ENCODE assay signal across 16 mouse cellular contexts in genomic region chr7:134809241-134809975, GRCm38 (mm10).
DNase-seq lines count a peak whose midpoint lies in the region; ATAC-seq lines count a peak whose summit lies in the region.
"Had no signal": no experiment of that assay in that cellular context is flagged by ENCODE, and none has a peak within 500 bp of the region (broad histone marks: within the 10 kb centered on the region; RNA-seq: fewer than 3 reads in every experiment).

No protein-coding gene starts in this region.

- DNase-seq in embryonic facial prominence, embryonic 10.5 days (ENCODE audit: low spot score) = no peak
- peak; percentile 27 to 28 for DNase-seq in right cerebral cortex, postnatal 10 days (ENCODE audit: low spot score in 2 of 2)
- no peak for DNase-seq in right cerebral cortex, adult 18-20 months
- no peak for DNase-seq in left cerebral cortex, postnatal 25 days (ENCODE audit: low spot score in 2 of 2)
- DNase-seq in natural killer cell, adult 2 months (ENCODE audit: low spot score in 2 of 2) = no peak
- DNase-seq: adrenal gland, adult 2 months; B cell, adult 2 months; spleen, adult 18-20 months; thymus, postnatal 4 days had no signal

- no peak overlapping the region for H3K4me2 ChIP-seq in embryonic facial prominence, embryonic 13.5 days
- no peak overlapping the region for H3K4me2 ChIP-seq in kidney, embryonic 15.5 days
- H3K4me2 ChIP-seq: limb, embryonic 13.5 days; midbrain, embryonic 13.5 days; neural tube, embryonic 13.5 days had no signal

- intact Hi-C loops in left cerebral cortex, postnatal 25 days (cut with DNase I) = no loop called here

- peak overlapping the region; percentile 16; the same call in 1 of the 2 replicates for H3K27ac ChIP-seq in embryonic facial prominence, embryonic 13.5 days
- no peak overlapping the region for H3K27ac ChIP-seq in embryonic facial prominence, embryonic 10.5 days (replicated peaks)
- H3K27ac ChIP-seq in kidney, embryonic 15.5 days = peak overlapping the region; percentile 52
- H3K27ac ChIP-seq: heart, embryonic 10.5 days; limb, embryonic 13.5 days; macrophage; midbrain, embryonic 13.5 days; neural tube, embryonic 13.5 days had no signal

- no peak overlapping the region for H3K9ac ChIP-seq in embryonic facial prominence, embryonic 13.5 days
- H3K9ac ChIP-seq in kidney, embryonic 15.5 days = no peak overlapping the region
- H3K9ac ChIP-seq: limb, embryonic 13.5 days; midbrain, embryonic 13.5 days; neural tube, embryonic 13.5 days had no signal

- no peaks in the 10 kb centered on the region for H3K9me3 ChIP-seq in embryonic facial prominence, embryonic 13.5 days
- no peaks in the 10 kb centered on the region for H3K9me3 ChIP-seq in embryonic facial prominence, embryonic 10.5 days
- no peaks in the 10 kb centered on the region for H3K9me3 ChIP-seq in kidney, embryonic 15.5 days (replicated peaks)
- H3K9me3 ChIP-seq: heart, embryonic 10.5 days; limb, embryonic 13.5 days; midbrain, embryonic 13.5 days; neural tube, embryonic 13.5 days had no signal

- H3K4me3 ChIP-seq in embryonic facial prominence, embryonic 13.5 days = no peak overlapping the region
- no peak overlapping the region for H3K4me3 ChIP-seq in embryonic facial prominence, embryonic 10.5 days
- no peak overlapping the region for H3K4me3 ChIP-seq in kidney, embryonic 15.5 days (replicated peaks)
- H3K4me3 ChIP-seq: heart, embryonic 10.5 days; limb, embryonic 13.5 days; midbrain, embryonic 13.5 days; neural tube, embryonic 13.5 days had no signal

- no peak for ATAC-seq in embryonic facial prominence, embryonic 13.5 days (ENCODE audit: insufficient number of reproducible peaks, insufficient read depth, low FRiP score, low TSS enrichment, low read depth)
- ATAC-seq in kidney, embryonic 15.5 days (replicated peaks; ENCODE audit: low FRiP score) = peak; percentile 94
- ATAC-seq: midbrain, embryonic 13.5 days had no signal

- H3K27me3 ChIP-seq in embryonic facial prominence, embryonic 13.5 days = no peaks in the 10 kb centered on the region
- H3K27me3 ChIP-seq in embryonic facial prominence, embryonic 10.5 days (replicated peaks; ENCODE audit: low read depth, poor library complexity, severe bottlenecking) = no peaks in the 10 kb centered on the region
- no peaks in the 10 kb centered on the region for H3K27me3 ChIP-seq in kidney, embryonic 15.5 days
- H3K27me3 ChIP-seq: limb, embryonic 13.5 days; midbrain, embryonic 13.5 days; neural tube, embryonic 13.5 days had no signal

- H3K4me1 ChIP-seq in embryonic facial prominence, embryonic 13.5 days = peaks cover 5% of the 10 kb centered on the region; the same call in 1 of the 2 replicates
- no peaks in the 10 kb centered on the region for H3K4me1 ChIP-seq in embryonic facial prominence, embryonic 10.5 days
- H3K4me1 ChIP-seq in kidney, embryonic 15.5 days = peaks cover 23% of the 10 kb centered on the region; the same call in 1 of the 2 replicates
- H3K4me1 ChIP-seq: midbrain, embryonic 13.5 days had no signal

- 78% methylated on average over 6 of the region's 6 CpGs for WGBS in embryonic facial prominence, embryonic 13.5 days
- 89% methylated on average over 6 of the region's 6 CpGs for WGBS in embryonic facial prominence, embryonic 10.5 days
- WGBS in kidney, embryonic 15.5 days = 76% methylated on average over 6 of the region's 6 CpGs

- peaks cover 57% of the 10 kb centered on the region for H3K36me3 ChIP-seq in embryonic facial prominence, embryonic 13.5 days
- peaks cover 76% of the 10 kb centered on the region for H3K36me3 ChIP-seq in embryonic facial prominence, embryonic 10.5 days (replicated peaks)
- H3K36me3 ChIP-seq in kidney, embryonic 15.5 days = peaks cover 82% of the 10 kb centered on the region
- H3K36me3 ChIP-seq: midbrain, embryonic 13.5 days; neural tube, embryonic 13.5 days had no signal

Comparison
In these comparisons a context has a peak if more than half of its experiments do, and no peak if none do; other contexts are left out.
1. DNase-seq: peak in right cerebral cortex, postnatal 10 days (2 of 2); none in embryonic facial prominence, embryonic 10.5 days (single experiment), right cerebral cortex, adult 18-20 months (single experiment), left cerebral cortex, postnatal 25 days (0 of 2) and natural killer cell, adult 2 months (0 of 2).